Mouse (Mus musculus): ENCODE data around the gene Nell2. TPM values are rescaled to one million over a fixed set of nuclear protein-coding genes. Genes with fewer than 3 reads are reported as not detected.
"Not testable (repeated sequence)": the region's sequence is repeated elsewhere in the genome, so short reads cannot be mapped to it uniquely, and the experiment has no call there.

Gene Nell2
- not detected in 2 replicates for total RNA-seq (2017)

GRCm38 (mm10) chr15:95527948-95528861 is at the start of gene Nell2:
TSS of gene Nell2 (minus strand) at chr15:95528559.
- ATAC-seq (replicated peaks; ENCODE audit: low read depth, poor library complexity, severe bottlenecking): peak; percentile 39; the same call in 1 of the 2 replicates

DNA sequence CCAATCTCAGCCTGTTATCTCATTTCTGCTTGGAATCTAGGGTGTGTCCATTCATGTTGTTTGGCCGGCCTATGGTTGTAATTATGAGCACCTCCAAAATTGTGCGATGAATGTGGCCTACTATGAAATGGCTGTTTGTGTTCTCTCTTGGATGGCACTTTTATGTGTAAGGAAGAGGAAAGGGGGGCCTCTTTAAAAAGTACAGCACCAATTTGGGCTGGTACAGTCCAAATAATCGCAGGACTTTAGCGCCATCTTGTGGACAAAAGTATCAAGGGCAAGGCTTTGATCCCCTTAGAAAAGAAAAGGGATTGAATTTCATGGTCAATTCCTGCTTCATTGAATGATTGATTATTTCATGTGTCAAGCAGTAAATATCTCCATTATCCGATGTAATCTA is 46.3 kb upstream of the Nell2 start:
- peak; percentile 58; the same call in 1 of the 2 replicates for ATAC-seq (replicated peaks; ENCODE audit: low read depth, poor library complexity, severe bottlenecking)

DNA sequence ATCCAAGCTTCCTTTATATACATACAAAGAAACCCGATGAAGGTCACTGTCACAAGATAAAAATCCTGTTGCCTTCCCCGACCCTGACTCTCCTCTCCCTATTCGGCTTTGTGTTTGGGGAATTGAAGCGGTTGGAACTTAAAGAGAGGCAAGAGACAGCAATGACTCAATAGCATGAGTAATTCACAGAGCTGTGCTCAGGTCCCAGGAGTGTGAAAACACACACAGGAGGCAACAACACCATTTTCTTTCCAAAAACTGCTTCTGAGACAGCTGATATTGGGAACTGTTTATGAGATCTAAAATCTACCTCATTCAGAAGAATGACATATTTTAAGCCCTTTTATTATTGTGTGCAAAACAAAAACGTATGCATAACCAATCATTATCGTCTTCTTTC is 41.2 kb upstream of the Nell2 start:
- no peak for ATAC-seq (replicated peaks; ENCODE audit: low read depth, poor library complexity, severe bottlenecking)

DNA sequence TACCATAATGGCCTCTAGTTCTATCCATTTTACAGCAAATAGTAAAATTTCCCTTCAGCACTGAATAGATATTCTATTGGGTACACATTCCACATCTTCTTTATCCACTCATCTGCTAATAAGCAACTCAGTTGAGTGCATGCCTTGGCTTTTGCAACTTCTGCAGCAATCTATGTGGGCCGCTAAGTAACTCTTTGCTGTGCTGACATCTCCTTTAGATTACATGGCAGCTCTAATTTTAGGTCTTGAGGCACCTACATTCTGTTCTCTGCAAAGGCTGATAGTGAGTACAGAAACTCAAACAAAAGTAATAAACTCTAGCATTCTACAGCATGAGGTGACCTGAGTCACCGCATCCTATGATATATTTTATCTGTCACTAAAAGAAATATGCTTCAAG is 36.8 kb upstream of the Nell2 start:
- ATAC-seq (replicated peaks; ENCODE audit: low read depth, poor library complexity, severe bottlenecking): no peak

DNA sequence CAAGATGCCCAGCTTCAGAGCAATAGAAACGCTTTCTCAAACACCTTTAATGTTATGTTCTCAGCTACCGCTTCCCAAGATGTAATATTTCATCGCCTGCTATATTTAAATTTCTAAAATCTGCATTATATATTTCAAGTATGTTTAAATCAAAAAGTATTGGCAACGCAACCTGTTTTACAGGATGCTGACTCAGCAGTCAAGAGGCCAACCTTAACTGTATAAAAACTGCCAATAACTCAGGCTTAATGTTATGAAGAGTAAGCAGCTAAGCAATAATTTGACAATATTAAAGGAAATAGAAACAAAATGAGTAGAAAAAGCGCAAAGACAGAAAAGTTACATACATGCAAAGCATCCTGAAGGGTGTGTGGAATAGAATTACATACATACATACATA is 32.9 kb upstream of the Nell2 start:
- no peak for ATAC-seq (replicated peaks; ENCODE audit: low read depth, poor library complexity, severe bottlenecking)

GRCm38 (mm10) chr15:95550011-95550410 is 21.7 kb upstream of the Nell2 start:
- no peak for ATAC-seq (replicated peaks; ENCODE audit: low read depth, poor library complexity, severe bottlenecking)

DNA sequence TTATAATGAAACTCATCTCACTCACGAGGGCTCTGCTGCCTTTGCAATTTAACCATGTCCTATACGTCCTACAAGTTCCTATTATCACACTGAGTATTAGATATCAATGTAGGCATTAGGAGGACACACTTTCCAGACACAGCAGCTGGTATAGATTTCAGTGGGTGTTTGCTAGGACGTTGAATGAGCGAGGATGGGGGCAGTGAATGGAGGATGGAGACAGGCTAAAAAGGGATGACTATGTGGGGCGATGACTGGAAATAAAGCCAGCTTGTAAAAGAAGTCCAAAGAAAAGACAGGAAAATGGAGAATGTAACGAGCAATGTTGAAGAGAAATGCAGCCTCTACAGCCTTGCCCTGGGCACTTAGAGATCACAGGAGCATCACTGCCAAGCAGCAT is 14.3 kb upstream of the Nell2 start:
- no peak for ATAC-seq (replicated peaks; ENCODE audit: low read depth, poor library complexity, severe bottlenecking)

DNA sequence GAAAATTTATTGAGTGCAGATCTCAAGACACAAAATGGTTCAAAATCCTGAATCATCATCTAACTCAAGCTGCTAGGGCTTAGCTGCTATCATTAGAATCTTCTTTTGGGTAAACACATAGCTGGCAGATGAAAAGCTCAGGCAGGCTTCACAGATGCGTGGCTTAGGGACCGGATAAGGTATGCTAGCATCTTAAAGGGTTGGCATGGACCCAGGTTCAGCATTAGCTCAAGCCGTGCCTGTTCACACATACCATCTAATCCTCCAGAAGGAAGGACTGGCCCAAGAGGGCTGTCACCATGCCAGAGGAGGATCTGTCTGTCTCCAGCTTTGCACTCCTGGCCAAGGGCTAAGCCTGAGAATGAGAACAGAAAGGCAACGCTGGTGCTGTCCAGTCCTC is 8.4 kb upstream of the Nell2 start:
- ATAC-seq (replicated peaks; ENCODE audit: low read depth, poor library complexity, severe bottlenecking): no peak

DNA sequence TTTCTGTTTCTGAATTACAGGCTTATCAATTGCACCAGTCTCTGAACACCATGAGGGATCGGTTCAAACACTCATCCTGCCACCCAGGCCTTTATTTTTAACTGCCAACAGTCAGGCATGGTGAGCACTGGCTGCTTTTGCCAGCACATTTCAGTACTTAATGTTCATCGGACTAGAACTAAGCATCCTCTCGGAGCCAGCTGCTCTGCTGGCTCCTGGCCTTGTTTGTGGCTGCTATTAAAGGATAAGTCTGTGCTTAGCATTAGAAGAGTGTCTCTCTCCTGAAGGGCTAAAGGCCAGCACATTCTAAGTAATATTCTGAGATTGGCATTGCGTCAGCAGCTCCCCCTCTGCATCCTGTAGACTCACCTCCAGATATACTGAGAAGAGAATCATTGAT is 7.9 kb upstream of the Nell2 start:
- no peak for ATAC-seq (replicated peaks; ENCODE audit: low read depth, poor library complexity, severe bottlenecking)

DNA sequence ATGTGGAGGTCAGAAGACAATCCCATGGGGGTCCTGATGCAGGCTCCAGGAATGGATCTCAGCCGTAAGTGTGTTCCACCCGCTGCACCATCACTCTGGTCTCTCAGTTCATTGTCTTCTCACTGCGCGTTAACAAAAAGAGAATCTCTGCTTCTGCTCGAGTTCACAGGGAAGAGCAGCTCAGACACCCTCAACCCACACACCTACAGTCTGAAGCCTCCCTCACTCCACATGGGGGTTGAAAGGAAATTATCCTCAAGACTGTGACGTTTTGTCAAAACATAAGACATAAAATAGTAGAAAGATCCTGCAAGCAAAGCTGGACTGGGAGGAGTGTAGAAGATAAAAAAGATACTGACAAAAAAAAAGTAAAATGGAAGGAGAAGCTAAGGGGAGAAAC is 6.3 kb upstream of the Nell2 start:
- no peak for ATAC-seq (replicated peaks; ENCODE audit: low read depth, poor library complexity, severe bottlenecking)

DNA sequence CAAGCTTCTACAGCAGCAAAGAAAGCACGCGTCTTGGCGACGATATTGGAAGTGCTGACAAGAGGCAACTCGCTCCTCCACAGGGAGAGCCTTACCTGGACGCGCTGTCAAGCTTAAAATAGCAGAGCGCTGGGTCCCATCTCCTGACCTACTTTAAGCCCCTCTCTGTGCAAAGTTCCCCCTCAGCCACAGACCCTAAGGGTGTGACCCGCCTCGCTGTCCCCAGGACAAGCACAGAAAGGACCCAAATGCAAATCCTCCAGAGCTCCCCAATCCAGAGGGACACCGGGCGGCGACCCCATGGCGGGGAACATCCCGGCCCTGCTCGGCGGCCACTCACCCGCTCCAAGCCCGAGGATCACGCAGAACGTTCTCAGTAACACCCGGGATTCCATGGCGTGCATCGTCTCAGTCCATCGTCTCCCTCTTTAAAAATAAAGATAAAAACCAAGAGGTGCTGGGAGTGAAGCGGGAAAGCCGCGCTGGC is 855 bp downstream of the Nell2 start:
- ATAC-seq (replicated peaks; ENCODE audit: low read depth, poor library complexity, severe bottlenecking): no peak

GRCm38 (mm10) chr15:95526626-95527411 is 1.5 kb downstream of the Nell2 start:
- ATAC-seq (replicated peaks; ENCODE audit: low read depth, poor library complexity, severe bottlenecking): no peak

DNA sequence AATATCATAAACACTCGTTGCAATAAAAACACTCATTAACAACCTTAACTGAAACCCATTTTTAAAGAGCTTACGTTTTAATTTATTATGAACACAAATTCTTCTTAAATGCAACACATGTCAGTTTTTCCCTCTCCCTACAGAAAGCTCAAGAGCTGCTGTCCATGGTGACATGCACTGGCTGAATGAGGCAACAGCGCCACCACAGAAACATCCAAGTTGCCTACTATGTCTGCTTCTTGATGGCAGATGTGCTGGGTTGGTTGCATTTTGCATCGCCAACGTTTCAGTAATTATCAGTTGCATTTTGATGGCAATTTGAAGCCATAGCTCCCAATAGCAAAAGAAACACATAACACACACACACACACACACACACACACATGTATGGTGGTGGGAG is 2.4 kb downstream of the Nell2 start:
- ATAC-seq (replicated peaks; ENCODE audit: low read depth, poor library complexity, severe bottlenecking): no peak

DNA sequence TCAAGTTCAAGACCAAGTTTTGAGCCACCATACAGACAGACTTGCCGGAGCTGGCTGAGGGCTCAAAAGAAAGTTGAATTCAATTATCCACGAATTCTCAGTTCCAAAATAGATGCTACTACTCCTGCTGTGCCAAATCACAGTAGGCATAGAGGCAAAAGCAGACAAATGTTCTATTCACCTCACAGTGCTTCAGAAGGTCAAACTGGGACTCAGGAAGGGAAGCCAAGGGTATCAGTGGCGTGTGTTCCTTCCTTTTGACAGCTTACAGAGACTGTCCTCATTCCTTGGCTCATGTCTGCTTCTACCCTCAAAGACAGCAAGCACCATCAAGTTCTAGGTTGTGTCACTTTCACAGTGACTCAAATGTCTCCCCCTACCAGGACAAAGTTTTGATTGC is 10.2 kb downstream of the Nell2 start:
- ATAC-seq (replicated peaks; ENCODE audit: low read depth, poor library complexity, severe bottlenecking): no peak

GRCm38 (mm10) chr15:95513306-95513705 is 15.1 kb downstream of the Nell2 start:
- not testable (repeated sequence) for ATAC-seq (replicated peaks; ENCODE audit: low read depth, poor library complexity, severe bottlenecking)

- no peak for ATAC-seq (replicated peaks; ENCODE audit: low read depth, poor library complexity, severe bottlenecking)
Measured at GRCm38 (mm10) chr15:95495666-95496065, 32.7 kb downstream of the Nell2 start.

DNA sequence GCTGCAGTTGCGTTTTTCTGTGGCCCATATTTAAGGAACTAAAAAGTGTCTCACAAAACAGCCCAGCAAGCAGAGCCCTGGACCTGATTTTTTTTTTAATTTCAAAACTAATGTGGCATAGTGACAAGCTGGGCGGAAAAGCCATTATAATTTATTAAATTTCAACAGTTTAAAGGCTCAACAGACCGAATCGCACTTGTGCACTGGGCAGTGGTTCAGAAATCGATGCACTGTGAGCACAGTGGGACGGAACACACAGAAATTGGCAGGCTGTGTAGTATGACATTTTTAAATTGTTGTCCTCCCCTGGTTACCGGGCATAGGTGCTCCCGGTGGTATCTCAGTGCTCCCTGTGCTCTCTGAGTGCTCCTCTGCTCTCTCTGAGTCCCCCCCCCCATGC is 33.2 kb downstream of the Nell2 start:
- ATAC-seq (replicated peaks; ENCODE audit: low read depth, poor library complexity, severe bottlenecking): no peak

- ATAC-seq (replicated peaks; ENCODE audit: low read depth, poor library complexity, severe bottlenecking): no peak
Measured at GRCm38 (mm10) chr15:95492201-95492600, 36.2 kb downstream of the Nell2 start.

- ATAC-seq (replicated peaks; ENCODE audit: low read depth, poor library complexity, severe bottlenecking): no peak
Measured at GRCm38 (mm10) chr15:95489174-95489573, 39.2 kb downstream of the Nell2 start.

- no peak for ATAC-seq (replicated peaks; ENCODE audit: low read depth, poor library complexity, severe bottlenecking)
Measured at GRCm38 (mm10) chr15:95487961-95488360, 40.4 kb downstream of the Nell2 start.

GRCm38 (mm10) chr15:95482002-95482401 is 46.4 kb downstream of the Nell2 start:
- ATAC-seq (replicated peaks; ENCODE audit: low read depth, poor library complexity, severe bottlenecking): no peak

All from common myeloid progenitor, adult 5-6 weeks (primary cell).